Mouse (Mus musculus) lung, embryonic 16.5 days (tissue): ENCODE data around the gene Dock4. TPM values are rescaled to one million over a fixed set of nuclear protein-coding genes. Genes with fewer than 3 reads are reported as not detected.

Experiments
- ATAC-seq: fragments of 200-750 bp; cut with Nextera tagmentation; 2 replicates; pipeline ENCODE4 v1.8.0; 2017; ENCODE audit warnings: low read depth, mild to moderate bottlenecking, moderate library complexity
- H3K27ac ChIP-seq: fragments of 300-500 bp; sonication (generic); 2 replicates; pipeline ENCODE4 v1.5.1; 2014; ENCODE audit warnings: mild to moderate bottlenecking, control low read depth, low read length
- H3K27me3 ChIP-seq: fragments of 300-500 bp; sonication (generic); 2 replicates; pipeline ENCODE4 v1.6.1; 2014; ENCODE audit warnings: low read depth, low read length, mixed read lengths; ENCODE audit not compliant: control insufficient read depth, insufficient read depth
- H3K36me3 ChIP-seq: fragments of 300-500 bp; sonication (generic); 2 replicates; pipeline ENCODE4 v1.6.1; 2014; ENCODE audit warnings: low read length; ENCODE audit not compliant: control insufficient read depth, insufficient read depth
- H3K4me1 ChIP-seq: fragments of 300-500 bp; sonication (generic); replicated peaks from 2 replicates; pipeline ENCODE4 v1.6.1; 2014; ENCODE audit warnings: low read length, mixed read lengths; ENCODE audit not compliant: control insufficient read depth, insufficient read depth
- H3K4me2 ChIP-seq: fragments of 300-500 bp; sonication (generic); 2 replicates; pipeline ENCODE4 v1.6.1; 2014; ENCODE audit warnings: low read depth, low read length, control low read depth
- H3K4me3 ChIP-seq: fragments of 300-500 bp; sonication (generic); 2 replicates; pipeline ENCODE4 v1.5.1; 2014; ENCODE audit warnings: mild to moderate bottlenecking, low read length, control low read depth
- H3K9ac ChIP-seq: fragments of 300-500 bp; sonication (generic); 2 replicates; pipeline ENCODE4 v1.6.1; 2014; ENCODE audit warnings: low read length, control low read depth
- H3K9me3 ChIP-seq: fragments of 300-500 bp; sonication (generic); 2 replicates; pipeline ENCODE4 v1.6.1; 2016; ENCODE audit warnings: low read length; ENCODE audit not compliant: control insufficient read depth
- WGBS: fragments of 180-500 bp; shearing (Covaris S2); extraction: QIAGEN DNeasy Blood & Tissue Kit; methylation state at CpG from one replicate; pipeline ENCODE4 v1.1.7; 2014; 5-methylcytosine and 5-hydroxymethylcytosine counted together
- polyA plus RNA-seq: library from polyadenylated mRNA; unstranded; fragments of >200 nt; fragmentation: Nextera tagmentation; extraction: Ambion mirVana; gene quantifications from 2 replicates; pipeline ENCODE4 v1.2.1, GENCODE M21; 2015

The Dock4 gene
- polyA plus RNA-seq, 1 experiment from 2014 or later, result 28.4 TPM

- Histone ChIP-seq H3K36me3 (peaks cover 4% of the 10 kb centered on the region; the same call in 1 of the 2 replicates), H3K27me3 (no peaks in the 10 kb centered on the region), H3K4me2 (no peak overlapping the region), H3K27ac (no peak overlapping the region), H3K4me3 (no peak overlapping the region), H3K4me1 (peaks cover 14% of the 10 kb centered on the region), H3K9me3 (no peaks in the 10 kb centered on the region), H3K9ac (no peak overlapping the region)
- WGBS, result 51% methylated on average over 3 of the region's 3 CpGs
- ATAC-seq, result no peak
These were observed 15.8 kb upstream of the Dock4 start for GRCm38 (mm10) chr12:40429976-40430375.

DNA sequence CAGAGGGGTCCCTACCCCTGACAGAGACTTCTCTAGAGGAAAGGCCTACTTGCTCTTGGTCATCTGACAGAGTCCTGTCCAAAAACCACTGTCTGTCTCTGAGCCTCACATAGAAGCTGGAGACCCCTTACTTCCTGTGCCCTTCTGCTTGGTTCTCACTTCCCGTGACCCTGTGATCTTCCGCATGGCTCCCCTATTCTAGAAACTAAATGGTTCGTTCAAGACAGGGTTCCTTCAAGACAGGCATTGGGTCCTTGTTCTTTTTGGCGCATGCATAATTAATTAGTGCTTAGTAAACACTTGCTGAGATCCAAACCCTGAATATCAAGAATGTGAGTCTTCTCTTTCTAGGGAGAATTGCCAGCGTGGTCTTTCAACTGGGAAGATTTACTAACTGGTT is 14.7 kb upstream of the Dock4 start:
- Histone ChIP-seq H3K4me2 (no peak overlapping the region), H3K9me3 (no peaks in the 10 kb centered on the region), H3K27ac (no peak overlapping the region), H3K36me3 (no peaks in the 10 kb centered on the region), H3K4me3 (no peak overlapping the region), H3K4me1 (peaks cover 14% of the 10 kb centered on the region), H3K27me3 (no peaks in the 10 kb centered on the region), H3K9ac (no peak overlapping the region)
- 65% methylated on average over 5 of the region's 5 CpGs for WGBS
- no peak; the same call in 1 of the 2 replicates for ATAC-seq

DNA sequence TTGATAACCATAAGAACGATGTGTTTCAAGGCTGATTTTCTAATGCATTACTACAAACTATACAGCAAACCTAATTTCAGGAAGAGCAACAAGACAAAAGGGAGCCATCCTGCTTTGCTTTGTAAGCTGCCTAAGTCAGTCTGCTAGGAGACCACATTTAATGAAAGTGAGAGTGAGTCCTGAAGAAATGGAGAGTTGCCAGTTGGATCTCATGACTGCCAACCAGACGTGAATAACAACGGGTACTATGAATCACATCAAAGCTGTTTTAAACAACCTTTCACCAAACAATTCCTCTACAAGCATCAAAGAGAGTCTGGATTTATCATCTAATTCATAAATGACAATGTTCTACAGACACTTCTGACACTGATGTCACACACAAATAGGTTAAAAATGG is 11.7 kb upstream of the Dock4 start:
- Histone ChIP-seq H3K27ac (no peak overlapping the region), H3K4me3 (no peak overlapping the region), H3K9me3 (no peaks in the 10 kb centered on the region), H3K4me2 (no peak overlapping the region), H3K36me3 (no peaks in the 10 kb centered on the region), H3K9ac (no peak overlapping the region), H3K4me1 (peaks cover 14% of the 10 kb centered on the region), H3K27me3 (no peaks in the 10 kb centered on the region)
- ATAC-seq, result no peak
- 26% methylated on average over 3 of the region's 3 CpGs for WGBS

- Histone ChIP-seq H3K4me3 (no peak overlapping the region), H3K36me3 (no peaks in the 10 kb centered on the region), H3K27ac (no peak overlapping the region), H3K9ac (no peak overlapping the region), H3K9me3 (no peaks in the 10 kb centered on the region), H3K4me2 (no peak overlapping the region), H3K4me1 (peaks cover 4% of the 10 kb centered on the region; the same call in 1 of the 2 replicates), H3K27me3 (no peaks in the 10 kb centered on the region)
- no peak for ATAC-seq
- 31% methylated on average over 2 of the region's 2 CpGs for WGBS
These were observed 7.7 kb upstream of the Dock4 start for GRCm38 (mm10) chr12:40438049-40438448.

DNA sequence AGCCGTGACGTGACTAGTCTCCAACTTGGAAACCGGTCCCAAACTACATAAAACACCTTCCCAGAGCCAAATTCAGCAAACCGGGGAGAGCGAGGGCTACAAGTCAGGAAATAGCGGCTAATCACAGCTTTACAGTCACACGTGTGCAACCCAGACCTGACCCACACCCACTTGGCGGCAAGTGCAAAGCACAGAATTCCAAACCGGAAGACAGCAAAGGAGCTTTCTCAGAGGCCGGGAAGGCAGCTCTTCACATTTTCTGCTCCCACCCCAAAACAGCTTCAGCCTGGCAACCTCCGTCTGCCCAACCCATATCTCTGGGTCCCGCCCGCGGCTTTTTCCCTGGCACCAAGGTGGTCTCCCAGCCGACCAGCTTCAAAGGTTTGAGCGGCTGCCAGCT is 546 bp upstream of the Dock4 start:
- H3K27me3 ChIP-seq, result no peaks in the 10 kb centered on the region
- H3K36me3 ChIP-seq, result no peaks in the 10 kb centered on the region
- WGBS, result under 1% methylated on average over 16 of the region's 16 CpGs
- H3K27ac ChIP-seq, result peak overlapping the region; percentile 49; the same call in 1 of the 2 replicates
- H3K4me1 ChIP-seq, result peaks cover 22% of the 10 kb centered on the region
- ATAC-seq, result peak; percentile 15
- peak overlapping the region; percentile 90 for H3K4me3 ChIP-seq
- peak overlapping the region; percentile 92 for H3K4me2 ChIP-seq
- H3K9ac ChIP-seq, result peak overlapping the region; percentile 79
- H3K9me3 ChIP-seq, result no peaks in the 10 kb centered on the region

DNA sequence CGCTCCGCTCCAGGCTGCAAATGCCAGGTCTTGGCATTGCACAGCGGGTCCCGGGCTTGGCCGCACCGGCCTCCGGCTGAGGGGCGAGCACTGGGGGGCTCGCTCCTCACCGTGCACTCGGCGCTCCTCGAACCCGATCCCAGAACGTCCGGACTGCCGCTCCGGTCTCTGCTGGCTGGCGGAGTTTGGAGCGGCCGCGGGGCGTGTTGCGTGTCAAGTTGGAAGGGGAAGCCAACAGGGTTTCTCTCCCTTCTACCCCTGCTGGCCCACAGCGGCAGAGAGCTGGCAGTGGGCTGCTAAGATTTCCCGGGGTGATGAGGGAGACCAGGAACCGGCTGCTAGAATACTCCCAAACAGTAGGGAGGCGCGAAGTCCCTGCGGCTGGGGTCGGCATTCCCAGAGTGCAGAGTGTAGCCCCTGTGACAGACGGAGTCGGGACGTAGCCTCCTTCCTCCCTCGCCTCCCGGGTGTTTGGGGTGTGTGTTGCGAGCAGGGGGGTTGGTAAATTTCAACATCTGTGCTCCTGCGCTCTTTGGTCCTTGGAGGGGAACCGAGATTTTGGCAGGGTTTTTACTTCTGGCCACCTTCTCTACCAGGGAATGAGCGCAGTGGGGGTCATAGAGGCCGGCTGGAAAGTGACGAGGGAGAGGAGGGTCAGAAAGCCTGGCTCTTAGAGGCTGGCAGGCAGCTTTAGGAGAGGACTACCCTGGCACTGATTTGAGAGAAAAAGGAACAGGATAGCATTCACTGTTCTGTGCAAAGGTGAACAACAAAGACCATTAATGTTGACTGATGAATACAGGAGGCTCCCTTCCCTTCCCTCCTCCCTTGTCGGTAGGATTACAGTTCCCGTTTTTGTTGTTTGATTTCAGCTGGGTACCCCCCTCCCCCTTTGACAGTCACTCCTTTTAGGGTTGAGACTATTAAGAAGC is 964 bp downstream of the Dock4 start:
- H3K9ac ChIP-seq, result peak overlapping the region; percentile 79
- H3K4me2 ChIP-seq, result peak overlapping the region; percentile 58
- under 1% methylated on average over 44 of the region's 44 CpGs for WGBS
- peak overlapping the region; percentile 80 for H3K27ac ChIP-seq
- H3K36me3 ChIP-seq, result no peaks in the 10 kb centered on the region
- peak overlapping the region; percentile 90 for H3K4me3 ChIP-seq
- H3K4me1 ChIP-seq, result peaks cover 22% of the 10 kb centered on the region
- H3K27me3 ChIP-seq, result no peaks in the 10 kb centered on the region
- no peaks in the 10 kb centered on the region for H3K9me3 ChIP-seq
- peak; percentile 1; the same call in 1 of the 2 replicates for ATAC-seq

DNA sequence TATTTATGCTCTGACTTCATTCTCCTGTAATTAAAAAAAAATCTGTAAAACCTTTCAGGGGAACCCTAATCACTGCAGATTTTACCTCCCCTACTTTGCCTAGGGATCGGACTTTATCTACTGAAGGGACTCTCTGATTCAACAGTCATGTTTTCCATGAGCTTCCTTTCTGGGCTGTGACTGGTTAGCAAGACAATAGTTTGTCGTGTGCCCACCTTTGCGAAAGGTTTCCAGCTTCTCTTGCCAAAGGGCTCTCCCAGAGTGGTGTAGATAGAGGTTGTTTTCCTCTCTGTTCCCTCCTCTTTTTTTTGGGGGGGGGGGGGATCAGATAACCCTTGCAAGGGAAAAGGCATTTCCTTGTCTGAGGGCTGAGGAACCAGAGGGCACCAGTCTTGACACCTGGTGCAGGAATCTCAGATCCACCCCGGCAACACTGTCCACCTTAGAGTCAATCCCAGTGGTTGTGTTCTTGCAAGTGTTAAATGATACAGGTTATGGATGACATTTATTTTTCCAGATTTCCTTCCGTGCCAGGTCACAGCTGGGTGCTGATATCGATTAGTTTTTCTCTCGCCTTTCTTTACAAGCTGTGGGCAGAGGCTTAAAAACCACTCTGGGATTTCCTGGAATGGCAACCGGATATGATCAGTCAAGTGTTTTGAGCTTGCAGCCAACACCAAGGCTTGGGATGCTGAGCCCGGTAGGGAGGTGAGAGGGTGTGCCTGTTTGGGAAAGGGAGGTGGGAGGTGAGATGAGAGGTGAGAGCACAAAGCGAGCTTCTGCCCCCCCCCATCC is 2.0 kb downstream of the Dock4 start:
- WGBS, result 14% methylated on average over 10 of the region's 10 CpGs
- Histone ChIP-seq H3K27me3 (no peaks in the 10 kb centered on the region), H3K4me3 (peak overlapping the region; percentile 90), H3K9me3 (no peaks in the 10 kb centered on the region), H3K27ac (no peak overlapping the region), H3K36me3 (no peaks in the 10 kb centered on the region), H3K4me1 (peaks cover 19% of the 10 kb centered on the region), H3K9ac (peak overlapping the region; percentile 79), H3K4me2 (peak overlapping the region; percentile 58)
- no peak for ATAC-seq

- 55% methylated on average over 9 of the region's 9 CpGs for WGBS
- Histone ChIP-seq H3K9ac (no peak overlapping the region), H3K36me3 (no peaks in the 10 kb centered on the region), H3K9me3 (no peaks in the 10 kb centered on the region), H3K4me2 (peak overlapping the region; percentile 29), H3K27me3 (no peaks in the 10 kb centered on the region), H3K27ac (no peak overlapping the region), H3K4me3 (peak overlapping the region; percentile 4; the same call in 1 of the 2 replicates), H3K4me1 (peaks cover 19% of the 10 kb centered on the region)
- ATAC-seq, result no peak
These were observed 3.5 kb downstream of the Dock4 start for GRCm38 (mm10) chr12:40449119-40449795.
